Mouse (Mus musculus) layer of hippocampus, postnatal 14 days (tissue): ENCODE results near the gene Polr1d. TPM values are rescaled to one million over a fixed set of nuclear protein-coding genes. Genes with fewer than 3 reads are reported as not detected.
A peak's percentile ranks its signal among the peaks of the same experiment; 100 is the strongest.

Experiments
- DNase-seq, 2 experiments: peaks; one replicate each; pipeline ENCODE4 v3.0.0; 2021 to 2022; ENCODE audit warnings: low spot score in 2 of 2, mixed read lengths in 1 of 2
- total RNA-seq, 2 experiments: library from RNA; stranded (reverse); gene quantifications; 2 replicates each; pipeline ENCODE4 v1.2.3; 2021

Polr1d gene
- total RNA-seq, 2 experiments from 2014 or later, result 62.4 to 75.0 TPM

- DNase-seq, result no peak
Measured at GRCm38 (mm10) chr5:147054747-147055270, 22.0 kb upstream of the Polr1d start.

- DNase-seq, result no peak
Measured at GRCm38 (mm10) chr5:147055572-147056245, 21.1 kb upstream of the Polr1d start.

- DNase-seq, result no peak
Measured at GRCm38 (mm10) chr5:147056712-147057290, 20.0 kb upstream of the Polr1d start.

DNA sequence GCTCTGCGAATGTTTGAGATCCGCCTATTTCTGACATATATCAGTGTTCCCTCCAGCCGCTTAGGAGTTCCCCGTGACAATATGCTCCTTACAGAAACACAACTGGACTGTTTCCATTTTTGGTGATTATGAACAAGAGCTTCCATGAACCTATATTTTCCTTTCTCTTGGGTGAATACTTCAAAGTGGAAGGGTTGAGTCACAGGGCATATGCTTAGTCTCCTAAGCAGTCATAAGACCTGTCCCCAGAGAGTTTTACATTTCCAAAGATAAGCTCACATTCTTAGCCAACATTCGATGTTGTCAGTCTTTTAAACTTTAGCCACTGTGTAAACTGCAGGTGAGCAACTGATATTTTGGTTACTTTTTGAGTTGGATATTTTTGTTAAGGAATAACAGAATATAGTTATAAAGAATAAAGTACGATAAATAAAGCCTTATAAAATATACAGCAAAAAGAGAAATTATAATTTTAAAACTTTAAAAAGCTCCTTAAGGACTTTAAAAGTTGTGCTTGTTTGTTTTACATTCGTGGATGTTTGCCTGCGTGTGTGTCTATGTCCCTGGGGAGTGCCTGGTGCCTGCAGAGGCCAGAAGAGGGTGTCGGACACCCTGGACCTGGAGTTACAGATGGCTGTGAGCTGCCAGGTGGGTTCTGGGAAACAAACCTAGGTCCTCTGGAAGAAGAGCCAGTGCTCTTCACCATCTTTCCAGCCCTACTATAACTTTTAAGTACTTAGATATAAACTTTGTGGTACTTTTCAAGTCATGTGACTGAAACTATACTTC lies 19.0 kb upstream of the Polr1d start:
- no peak for DNase-seq

DNA sequence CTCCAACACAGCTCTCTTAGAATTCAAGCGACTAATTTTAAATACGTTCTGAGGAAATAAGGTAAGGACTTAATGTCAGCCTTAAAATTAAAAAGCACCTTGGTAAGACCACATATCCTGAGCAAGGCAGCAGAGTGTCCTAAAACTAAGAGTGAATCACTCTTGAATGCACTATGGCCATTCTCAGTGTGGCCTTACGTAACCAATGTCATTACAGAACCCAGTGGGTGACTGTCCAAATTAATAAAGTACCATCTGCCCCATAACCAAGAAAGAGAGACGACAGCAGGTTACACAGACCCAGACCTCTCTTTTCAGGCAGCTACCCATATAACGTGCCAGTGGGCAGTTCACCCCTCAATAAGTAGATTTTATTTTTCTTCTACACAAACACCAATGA lies 18.2 kb upstream of the Polr1d start:
- no peak for DNase-seq

DNA sequence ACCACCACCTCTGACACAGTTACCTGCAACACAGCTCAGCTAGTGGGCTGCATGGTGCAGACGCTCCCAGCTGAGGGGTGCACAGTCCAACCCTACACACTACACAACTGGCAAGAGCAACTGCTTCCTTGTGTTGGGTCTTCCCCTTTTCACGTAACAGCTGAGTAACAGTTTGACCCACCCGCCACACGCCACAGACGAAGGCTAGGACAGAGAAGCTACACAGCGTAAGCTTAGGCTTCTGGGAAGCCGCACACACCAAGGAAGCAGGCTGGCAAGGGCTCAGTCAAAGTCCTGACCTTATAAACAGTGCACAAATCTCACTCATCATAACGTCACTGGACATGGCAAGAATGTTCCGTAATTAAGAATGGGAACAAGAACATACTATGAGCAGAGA lies 17.5 kb upstream of the Polr1d start:
- DNase-seq, result no peak

DNA sequence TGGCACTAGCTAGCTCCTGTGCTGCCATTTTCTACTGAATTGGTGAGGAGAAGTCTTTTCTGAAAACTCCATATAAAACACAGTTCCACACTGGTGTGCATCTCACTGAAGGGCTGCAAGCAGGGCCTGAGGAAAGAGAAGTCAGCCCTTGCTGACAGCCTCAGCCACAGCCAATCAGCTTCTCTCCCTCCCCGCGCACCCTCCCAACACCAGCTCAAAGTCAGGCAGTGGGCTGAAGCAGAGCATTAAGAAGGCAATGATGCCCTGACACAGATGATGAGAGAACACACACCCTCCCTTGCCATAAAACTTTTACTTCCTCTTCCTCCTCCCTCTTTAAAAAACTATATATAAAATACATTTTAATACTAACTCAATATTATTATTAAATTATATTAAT lies 16.8 kb upstream of the Polr1d start:
- DNase-seq, result no peak

- no peak for DNase-seq
Measured at GRCm38 (mm10) chr5:147063215-147063661, 13.6 kb upstream of the Polr1d start.

GRCm38 (mm10) chr5:147066129-147066528 lies 10.7 kb upstream of the Polr1d start:
- DNase-seq, result no peak

GRCm38 (mm10) chr5:147066965-147067364 lies 9.9 kb upstream of the Polr1d start:
- no peak for DNase-seq

GRCm38 (mm10) chr5:147068876-147069275 lies 8.0 kb upstream of the Polr1d start:
- peak; percentile 64 to 86 for DNase-seq

GRCm38 (mm10) chr5:147070791-147071516 lies 5.9 kb upstream of the Polr1d start:
- DNase-seq, result no peak

- DNase-seq, result no peak
Measured at GRCm38 (mm10) chr5:147071886-147072285, 5.0 kb upstream of the Polr1d start.

DNA sequence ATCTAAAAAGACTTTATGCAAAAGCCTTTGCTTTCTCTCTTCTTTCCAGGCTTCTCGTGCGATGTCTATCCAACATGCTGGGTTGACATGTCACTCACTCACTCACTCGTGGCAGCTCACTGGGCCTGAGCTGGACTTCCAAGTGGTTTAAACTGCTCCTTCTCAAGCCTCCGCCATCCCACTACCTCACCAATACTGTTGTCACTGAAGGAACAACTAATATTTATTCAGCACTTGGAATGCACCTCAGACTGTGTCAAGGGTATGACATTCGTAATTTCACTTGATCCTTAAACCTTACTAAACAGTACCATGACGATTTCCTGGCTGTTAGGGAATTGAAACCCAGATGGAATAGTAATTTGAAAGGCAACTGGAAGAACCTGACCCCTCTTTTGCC lies 3.0 kb upstream of the Polr1d start:
- DNase-seq, result no peak

- no peak for DNase-seq
Measured at GRCm38 (mm10) chr5:147075103-147076025, 1.5 kb upstream of the Polr1d start.

- peak; percentile 97 to 99 for DNase-seq
Measured at GRCm38 (mm10) chr5:147076026-147076798, 638 bp upstream of the Polr1d start, which contains the start of gene Lnx2. Gene Lnx2 (minus strand): TSS chr5:147076586.

DNA sequence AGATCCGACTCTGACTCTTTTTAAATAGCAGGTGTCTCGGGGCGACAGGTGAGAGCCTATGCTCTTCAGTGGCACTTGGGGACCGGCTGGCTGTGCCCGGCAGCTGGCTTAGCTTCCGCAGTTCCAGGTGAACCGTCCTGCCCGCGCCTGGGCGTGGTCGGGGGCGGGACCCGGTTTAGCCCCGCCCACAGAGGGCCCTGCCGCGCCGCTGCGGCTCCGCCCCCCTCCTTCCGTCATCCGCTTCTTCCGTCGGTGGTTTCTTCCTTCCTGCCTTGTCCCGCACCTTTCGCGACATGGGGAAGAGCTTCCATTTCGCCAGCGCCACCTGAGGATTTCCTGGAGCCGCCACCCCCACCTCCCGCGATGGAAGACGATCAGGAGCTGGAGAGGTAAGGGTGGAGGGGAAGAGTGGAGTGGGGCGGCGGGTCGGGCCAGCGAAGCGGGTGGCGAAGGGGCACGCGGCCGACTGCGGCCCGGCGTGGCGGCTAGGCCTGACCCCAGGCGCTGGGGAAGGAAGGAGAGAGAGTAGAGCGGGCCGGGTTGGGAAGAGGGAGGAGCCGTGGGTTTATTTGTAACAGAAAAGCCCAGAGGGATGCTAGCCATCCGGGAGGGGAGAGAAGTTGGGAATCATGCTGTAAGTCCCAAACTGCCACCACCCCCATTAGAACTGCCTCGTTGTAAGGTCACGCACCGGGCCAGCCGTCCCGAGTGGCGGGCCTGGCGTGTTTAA lies 620 bp downstream of the Polr1d start:
- DNase-seq, result peak; percentile 82 to 90

DNA sequence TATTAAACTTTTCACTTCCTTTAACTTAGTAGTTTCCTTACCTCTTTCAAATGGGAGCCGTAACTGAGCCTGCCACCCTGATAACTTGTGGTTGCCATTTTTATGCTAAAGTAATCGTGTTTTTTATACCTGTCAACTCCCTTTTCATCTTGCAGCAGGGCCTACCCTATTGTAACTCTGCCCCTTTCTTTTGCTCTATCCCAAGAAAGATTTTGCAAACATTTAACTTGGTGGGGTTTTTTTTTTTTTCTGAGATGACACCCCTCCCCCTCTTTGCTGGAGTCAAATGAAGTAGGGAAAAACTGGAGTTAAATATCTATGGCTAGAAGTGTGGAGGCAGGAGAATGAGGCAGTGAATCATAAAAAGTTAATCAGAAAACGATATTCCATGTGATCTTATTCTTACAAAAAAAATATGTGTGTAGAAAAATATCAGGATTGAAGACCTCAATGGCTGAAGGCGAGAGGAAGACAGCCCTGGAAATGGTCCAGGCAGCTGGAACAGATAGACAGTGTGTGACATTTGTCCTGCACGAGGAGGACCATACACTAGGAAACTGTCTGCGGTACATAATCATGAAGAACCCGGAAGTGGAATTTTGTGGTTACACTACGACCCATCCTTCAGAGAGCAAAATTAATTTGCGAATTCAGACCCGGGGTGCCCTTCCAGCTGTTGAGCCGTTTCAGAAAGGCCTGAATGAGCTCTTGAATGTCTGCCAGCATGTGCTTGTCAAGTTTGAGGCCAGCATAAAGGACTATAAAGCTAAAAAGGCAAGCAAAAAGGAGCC lies 1.5 kb downstream of the Polr1d start:
- DNase-seq, result no peak
